Mouse (Mus musculus) cortical plate, adult 2 months (tissue): ENCODE measurements around the gene Ccl3.

Experiments
- CTCF ChIP-seq: fragments of 200-500 bp; IDR thresholded peaks from 2 replicates; pipeline ENCODE4 v1.5.1; 2011; ENCODE audit warnings: mild to moderate bottlenecking, control low read depth, low read length; ENCODE audit not compliant: insufficient read depth; ENCODE audit errors: extremely low read depth
- POLR2A ChIP-seq: fragments of 200-500 bp; IDR thresholded peaks from 2 replicates; pipeline ENCODE4 v1.6.1; 2011; ENCODE audit warnings: mild to moderate bottlenecking, low read length, control low read depth; ENCODE audit not compliant: insufficient read depth; ENCODE audit errors: extremely low read depth

DNA sequence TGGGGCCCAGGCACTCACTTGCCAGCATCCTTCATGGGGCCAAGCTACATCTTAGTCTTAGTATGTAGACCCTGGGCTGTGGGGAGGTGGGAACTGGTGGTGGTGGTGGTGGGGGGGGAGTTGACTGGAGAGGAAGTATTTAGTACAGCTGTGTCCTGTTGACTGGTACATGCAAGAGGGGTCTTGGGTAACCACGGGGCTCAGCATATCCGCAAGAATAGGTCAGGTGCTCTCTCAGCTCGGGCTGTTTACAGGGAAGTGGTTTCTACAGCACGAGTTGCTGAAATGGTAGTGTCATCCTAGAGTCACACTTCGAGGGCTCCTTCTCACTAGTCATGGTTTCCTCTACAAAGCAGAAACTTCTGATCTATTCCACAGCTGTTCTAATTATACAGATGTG, 9.0 kb downstream of the Ccl3 start:
- no peak for TF ChIP-seq CTCF
- no peak for TF ChIP-seq POLR2A
